Mouse (Mus musculus): ENCODE data around the gene Mblac2.

Gene Mblac2

DNA sequence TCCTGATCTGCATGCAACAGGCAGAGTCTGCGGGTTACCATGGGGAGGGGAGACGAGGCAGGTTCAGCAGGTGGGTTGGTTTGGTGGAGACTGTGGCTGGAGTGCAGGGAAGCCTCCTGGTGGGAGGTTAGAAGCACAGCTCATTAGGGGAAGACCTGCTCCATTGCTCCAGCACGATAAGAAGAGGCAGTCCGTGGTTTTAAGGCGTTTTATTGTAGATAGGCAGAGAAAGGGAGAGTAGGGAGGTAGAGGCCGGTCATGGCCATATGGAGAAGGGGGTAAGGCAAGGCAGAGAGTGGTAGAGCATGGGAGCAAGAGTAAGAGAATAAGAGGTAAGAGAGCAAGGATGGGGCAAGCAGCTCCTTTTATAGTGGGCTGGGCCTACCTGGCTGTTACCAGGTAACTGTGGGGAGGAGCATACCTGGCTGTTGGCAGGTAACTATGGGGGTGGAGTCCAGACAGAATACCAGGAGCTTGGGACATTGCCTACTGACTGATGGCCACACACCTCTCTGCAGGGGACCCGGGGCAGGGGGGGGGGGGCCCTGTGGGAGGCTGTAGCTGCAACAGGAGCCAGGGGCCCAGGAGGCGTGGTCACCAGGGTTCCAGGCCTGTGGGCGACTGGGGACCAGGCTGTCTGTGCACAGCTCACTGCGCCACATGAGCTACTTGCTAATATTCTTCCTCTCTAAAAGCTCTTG is 32.4 kb downstream of the Mblac2 start:
- no peak for DNase-seq

DNA sequence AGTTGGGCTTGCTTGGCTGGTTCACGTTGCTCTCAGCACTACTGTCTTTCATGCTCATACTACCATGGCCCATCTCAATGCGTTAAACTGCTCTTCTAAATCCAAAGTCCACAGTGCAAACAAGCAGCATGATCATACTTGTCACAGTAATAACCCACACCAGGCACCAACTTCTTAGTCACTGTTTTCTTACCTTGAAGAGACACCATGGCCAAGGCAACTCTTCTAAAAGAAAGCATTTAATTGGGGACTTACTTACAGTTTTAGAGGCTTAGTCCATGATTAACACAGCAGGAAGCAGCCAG is 32.9 kb downstream of the Mblac2 start:
- no peak for DNase-seq

DNA sequence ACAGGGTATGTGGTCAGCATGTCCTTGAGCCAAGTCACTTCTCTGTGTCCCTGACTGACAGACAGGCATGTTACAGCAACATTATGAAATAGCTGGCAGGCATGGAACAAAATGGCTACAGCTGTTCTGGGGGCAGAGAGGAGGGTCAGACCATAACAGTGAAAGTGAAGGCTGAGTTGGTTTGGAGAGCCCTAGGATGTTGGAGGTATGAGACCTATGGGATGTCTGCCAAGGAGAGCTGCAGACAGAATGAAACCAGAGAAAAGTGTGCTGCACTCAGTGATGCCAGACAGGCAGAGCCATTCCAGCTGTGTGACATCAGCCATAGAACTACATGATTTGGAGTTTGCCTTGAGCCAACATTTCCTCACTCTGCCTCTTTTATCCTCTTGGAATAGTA is 43.7 kb downstream of the Mblac2 start:
- DNase-seq, result no peak

DNA sequence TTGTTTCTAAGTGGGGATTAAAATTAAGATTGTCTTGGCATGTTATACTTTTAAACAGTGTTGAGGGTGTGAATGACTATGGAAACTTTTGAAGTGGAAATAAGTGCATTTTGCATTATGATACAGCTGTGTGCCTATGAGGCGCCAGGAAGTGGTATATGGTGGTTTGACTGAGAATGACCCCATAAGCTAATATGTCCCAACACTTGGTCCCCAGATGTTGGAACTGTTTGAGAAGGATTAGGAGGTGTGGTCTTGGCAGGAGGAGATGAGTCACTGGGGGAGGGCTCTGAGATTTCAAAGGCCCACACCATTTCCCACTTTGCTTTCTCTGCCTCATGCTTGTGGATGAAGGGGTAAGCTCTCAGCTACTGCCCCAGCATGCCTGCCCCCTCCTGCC is 44.2 kb downstream of the Mblac2 start:
- DNase-seq, result no peak

DNA sequence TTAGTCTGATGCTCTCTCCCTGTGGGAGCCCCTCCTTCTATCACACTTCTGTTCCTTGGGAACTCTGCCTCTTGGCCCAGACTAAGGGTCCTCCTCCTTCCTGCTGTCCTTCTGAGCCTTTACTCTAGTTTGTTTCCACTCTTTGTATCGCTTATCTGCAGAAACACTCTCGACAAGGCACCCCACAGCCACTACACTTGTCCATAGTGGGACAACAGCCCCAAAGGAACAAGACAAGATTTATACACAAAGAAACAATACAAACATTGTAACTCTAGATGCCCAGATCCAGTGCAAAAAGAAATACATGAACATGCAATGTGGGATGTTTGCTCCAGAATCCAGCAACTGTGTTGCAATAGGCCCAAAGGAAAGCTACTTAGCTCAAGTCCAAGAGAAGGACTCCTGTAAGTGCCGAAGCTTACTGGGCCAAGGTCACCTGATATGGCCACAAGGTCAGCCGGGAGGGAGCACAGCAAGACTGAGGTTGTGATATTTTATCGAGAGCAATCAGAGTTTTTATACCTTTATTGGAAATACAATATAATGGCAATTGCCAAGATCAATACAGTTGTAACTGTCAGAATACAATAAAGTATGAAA is 46.0 kb downstream of the Mblac2 start:
- DNase-seq, result no peak

DNA sequence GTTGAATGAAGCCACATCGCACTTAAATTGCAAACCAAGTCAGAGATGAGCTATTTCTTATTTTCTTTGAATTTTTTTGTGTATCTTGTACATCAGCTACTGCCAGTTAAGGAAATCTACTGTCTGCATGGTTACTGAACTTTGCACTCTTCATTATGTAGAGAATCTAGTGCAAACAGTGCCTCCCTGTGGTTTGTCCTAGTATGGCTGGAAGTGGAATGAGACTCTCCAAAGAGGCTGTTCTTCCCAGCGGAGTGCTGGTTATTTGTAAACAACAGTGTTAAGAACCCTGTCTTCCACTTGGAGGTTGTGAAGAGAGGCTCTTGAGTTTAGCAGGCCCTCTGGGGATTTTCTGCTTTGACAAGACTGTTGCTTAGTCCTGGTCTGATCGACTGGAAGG is 49.2 kb downstream of the Mblac2 start:
- DNase-seq, result peak; percentile 46

DNA sequence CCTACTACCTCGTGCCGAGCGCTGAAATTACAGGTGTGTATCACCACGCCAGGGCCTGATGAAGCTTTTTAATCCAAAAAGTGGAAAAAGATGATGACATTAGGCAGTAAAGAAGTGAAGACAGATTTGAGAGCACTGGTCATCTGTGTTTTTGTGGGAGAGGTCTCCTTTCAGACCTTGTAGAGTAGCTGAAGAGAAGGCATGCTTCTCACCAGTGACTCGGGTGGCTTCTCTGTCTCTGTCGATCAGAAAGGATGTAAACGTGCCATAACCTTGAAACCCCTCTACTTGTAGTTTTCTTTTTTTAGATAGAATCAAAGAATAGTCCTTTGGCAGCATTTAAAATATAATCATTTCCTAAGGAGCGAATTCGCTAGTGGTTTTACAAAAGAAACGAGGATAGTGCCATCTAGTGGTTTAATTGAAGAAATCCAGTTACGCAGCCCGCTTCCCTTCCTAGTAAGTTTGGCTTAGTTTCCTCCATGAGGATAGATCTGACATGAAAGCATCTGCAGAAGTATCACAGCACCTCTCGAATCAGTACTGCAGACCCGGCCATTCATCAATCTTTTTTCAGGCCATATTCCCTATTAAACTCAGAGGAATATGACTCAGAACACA is 50.5 kb downstream of the Mblac2 start:
- DNase-seq, result peak; percentile 25

DNA sequence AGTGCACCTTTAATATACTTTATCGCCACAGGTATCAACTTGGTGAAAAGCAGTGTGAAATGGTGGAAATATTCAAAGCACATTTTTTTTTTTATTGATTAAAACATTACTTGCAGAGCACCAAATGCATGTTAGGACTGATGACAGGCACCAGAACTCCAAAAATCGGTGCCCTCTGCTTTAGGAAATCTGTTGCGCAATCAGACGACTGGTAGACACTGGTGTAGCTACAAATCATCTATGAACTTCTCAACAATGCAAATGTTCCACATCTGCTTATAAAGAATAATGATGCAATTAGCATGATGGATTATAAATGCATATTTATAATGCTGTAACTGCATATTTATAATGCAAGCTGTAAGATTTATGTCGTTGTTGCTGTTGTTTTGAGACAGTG is 53.0 kb downstream of the Mblac2 start:
- no peak for DNase-seq

DNA sequence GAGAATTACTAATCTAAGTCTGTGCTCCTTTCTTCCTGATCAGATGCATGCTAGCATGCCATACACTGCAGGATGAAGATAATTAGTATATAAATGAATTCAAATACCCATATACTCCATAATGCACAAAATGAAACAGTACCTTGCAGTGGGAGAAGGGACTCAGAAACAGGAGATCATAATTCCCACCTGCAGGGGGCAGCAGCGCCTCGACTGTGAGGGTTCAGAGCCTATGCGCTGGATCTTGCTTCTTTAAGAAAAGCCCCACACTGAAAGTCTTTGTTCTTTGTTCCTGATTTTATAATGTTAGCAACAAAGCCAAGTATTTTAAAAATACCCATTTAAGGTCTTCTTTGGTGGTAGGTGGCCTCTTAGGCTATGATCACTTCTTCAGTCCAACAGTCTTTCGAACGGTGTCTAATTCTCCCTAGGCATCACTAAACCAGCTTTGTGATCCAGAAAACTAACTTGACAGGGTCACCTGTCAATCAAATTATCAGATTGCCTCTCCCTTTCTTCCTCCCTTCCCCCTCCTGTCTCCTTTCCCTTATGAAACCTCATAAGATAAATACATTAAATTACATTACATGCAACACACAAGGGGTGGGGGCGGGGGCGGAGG is 56.0 kb downstream of the Mblac2 start:
- peak; percentile 78 for DNase-seq

DNA sequence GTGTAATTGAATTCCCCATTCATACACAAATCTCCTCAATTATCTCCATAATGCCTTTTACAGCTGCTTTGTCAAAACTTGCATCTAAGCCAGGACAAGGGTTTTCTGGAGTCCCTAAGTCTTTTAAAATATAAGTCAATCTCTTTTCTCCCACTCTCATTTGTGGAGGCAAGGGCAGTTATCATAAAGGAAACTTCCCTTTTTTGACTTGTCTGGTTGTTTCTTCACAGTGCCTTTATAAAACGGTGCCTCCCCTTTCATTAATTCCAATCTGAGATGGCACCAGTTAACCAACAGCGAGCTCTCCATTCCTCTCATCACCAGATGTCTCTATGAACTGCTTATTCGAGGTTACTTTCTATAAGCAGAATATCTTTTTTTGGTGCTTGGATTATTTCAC is 65.1 kb downstream of the Mblac2 start:
- no peak for DNase-seq

DNA sequence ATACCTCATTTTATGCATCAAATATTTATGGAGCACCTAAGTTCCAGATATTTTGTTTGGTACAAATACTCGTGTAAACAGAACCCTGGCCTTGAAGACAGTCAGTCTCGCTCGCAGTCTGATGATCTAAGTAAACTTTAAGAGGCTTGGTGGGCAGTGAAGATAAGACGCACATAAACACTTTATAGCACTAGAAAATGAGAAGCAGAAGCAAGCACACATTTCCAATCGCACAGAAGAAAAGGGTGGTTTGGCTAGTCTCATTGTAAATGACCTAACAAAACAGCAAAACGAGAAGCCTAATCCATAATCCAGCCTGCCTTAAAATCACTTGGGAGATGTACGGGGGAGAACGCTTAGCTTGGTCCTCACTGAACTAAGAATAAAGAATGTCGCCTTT is 71.3 kb downstream of the Mblac2 start:
- no peak for DNase-seq

DNA sequence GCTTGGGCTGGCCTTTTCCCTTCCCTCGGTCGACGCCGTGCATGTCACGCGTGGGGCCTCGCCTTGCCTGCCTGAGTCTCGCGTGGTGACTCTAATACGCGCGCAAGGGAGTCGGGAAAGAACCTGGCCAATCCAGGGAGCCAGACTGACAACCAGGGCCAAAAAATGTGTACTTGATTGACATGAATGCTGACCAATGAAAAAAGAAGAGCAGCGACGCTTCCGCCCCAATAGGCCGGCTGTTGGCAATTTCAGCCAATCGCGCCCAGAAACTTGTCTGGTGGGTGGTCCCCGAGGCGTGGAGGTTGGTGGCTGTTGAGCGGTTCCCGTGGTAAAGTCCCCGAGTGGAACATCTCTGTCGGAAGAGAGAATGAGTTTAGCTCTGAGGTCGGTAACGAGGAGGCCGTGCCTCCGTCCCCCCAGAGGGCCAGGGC is 71.8 kb downstream of the Mblac2 start, which contains the start of gene Cetn3:
Gene Cetn3 (plus strand): TSS at position 107 of the 434 bp plus-strand sequence.
- DNase-seq, result peak; percentile 92

DNA sequence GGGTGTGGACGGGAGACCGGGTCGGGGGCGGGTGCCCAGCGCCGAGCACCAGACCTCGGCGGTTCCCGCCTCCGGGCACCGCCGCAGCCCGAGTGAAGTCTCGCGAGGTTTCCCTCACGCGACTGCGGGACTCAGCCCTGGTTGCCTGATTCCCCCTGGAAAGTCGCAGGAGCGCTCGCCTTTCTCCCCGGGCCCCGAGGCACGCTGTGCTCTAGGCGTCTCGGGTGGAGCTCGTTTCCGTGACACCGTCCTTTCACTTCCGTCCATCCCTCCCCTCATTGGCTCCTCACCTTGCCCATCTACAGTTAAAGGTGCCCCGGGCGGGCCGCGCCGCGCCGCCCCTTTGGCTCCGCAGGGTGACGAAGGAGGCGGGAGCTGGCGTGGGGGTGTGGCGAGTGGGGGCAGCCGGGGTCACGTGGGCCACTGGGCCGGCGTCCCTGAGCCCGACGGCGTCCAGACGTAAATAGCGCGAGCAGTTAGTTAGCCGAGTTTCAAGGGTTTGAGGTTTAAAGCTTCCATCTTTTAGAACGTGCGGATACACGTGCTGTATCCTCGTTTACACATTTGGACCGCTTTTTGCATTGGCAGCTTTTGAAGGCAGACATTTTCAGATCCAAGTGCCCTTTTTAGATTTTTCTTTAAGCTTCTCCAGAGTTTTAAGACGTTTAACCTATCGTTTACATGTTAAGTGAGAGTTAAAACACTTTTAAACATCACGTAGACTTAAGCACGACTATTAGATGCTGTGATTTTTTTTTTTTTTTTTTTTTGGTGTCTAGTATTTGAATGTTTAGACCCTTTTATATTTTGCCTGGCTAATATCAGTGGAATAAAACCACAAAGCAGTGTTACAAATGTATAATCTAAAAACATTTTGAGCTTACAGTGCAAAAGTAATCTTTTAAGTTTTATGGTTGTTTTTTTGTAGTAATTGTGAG is 72.5 kb downstream of the Mblac2 start:
- peak; percentile 97 for DNase-seq

DNA sequence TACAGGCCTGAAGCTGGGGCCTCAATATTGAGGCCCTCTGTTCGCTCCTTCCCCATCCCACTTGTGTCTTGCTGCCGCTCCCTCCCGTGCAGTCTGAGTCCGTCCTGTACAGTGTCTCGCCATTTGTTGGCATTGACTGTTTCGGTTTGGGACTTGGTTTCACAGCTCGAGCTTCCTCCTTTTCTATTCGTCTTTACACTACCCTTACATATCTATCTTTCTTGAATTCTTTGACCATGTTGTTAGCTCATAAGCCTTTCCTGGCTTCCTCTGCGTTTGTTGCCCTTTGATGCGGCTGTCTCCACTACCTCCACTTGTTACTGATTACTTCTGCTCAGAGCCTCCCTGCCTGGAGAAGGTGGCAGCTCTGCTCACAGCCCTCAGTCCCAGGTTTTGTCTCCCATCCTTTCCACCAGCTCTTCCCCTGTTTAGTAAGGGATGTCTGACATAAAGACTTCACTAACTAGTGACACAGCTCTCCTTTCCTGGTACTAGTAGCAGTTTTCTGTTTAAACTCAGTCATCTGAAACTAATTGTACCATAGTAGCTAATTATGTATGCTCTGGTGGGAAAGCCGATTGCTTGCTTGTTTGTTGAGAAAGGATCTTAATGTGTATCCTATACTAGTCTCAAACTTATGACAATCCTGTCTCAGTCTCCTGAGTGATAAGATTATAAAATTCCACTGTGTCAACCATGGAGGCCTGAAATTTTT is 74.8 kb downstream of the Mblac2 start:
- DNase-seq, result no peak

DNA sequence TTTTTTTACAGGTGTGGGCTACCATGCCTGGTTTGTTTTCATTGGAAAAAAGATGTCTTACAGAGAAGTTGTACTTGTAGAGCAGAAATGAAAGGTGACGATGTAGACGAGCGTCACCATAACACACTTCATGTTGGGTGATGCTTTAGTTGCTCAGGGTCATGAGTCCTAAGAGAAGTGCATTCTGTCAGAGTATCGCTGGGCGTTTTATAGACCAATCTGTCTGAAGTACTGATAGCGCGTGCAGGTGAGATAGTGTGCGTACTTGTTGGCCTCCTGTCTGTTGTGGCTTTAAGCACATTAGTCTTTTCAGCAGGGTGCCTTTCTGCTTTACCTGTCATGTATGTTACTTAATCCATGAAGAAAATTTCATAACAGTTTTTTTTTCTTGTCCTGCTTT is 79.0 kb downstream of the Mblac2 start:
- DNase-seq, result no peak

DNA sequence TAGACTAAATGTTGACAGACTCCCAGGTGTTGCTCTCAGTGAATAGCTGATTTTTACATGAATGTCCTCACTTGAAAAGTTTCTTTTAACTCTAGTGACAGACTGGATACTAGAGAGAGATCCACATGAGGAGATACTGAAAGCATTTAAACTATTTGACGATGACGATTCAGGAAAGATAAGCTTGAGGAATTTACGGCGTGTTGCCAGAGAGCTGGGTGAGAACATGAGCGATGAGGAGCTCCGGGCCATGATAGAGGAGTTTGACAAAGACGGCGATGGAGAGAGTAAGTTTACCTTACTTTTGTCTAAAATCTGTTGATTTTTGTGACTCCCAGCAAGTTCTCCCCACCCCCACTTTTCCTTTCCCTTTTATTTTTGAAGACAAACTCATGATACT is 80.7 kb downstream of the Mblac2 start:
- no peak for DNase-seq

DNA sequence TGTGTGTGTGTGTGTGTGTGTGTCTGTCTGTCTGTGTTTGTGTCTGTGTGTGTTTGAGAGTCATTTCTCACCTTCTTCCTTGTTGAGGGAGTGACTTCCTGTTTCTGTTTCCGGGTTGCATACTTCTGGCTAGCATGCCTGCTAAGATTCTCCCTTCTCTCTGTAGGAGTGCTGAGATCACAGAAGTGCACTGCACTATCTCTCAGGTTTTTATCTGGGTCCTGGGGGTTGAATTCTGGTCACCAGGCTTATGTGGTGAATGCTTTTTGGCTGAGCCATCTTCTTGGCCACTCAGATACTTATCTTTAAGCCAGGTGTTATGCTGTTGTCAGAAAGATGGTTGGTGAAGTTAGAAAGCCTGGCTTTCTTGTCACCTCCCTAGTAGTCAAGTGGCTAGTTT is 82.7 kb downstream of the Mblac2 start:
- DNase-seq, result peak; percentile 21

DNA sequence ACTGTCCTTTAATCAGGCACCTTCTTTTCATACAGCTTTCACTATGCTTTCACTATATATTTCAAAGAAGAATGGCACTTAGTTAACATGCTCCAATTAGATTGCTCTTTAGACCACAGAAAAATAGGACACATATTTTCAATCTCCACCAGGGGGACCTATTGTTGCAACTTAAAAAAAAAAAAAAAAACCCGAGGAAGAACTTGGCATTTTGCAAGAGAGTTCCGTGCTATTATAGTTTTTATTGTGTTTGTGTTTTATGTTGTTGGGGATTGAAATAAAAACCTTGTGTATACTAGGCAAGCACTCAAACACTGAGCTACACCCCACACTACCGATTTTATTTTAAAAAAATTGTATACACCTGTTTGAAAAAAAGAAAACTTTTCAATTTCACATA is 90.0 kb downstream of the Mblac2 start:
- no peak for DNase-seq
